Mouse (Mus musculus) liver, embryonic 12.5 days (tissue): Measurements from ENCODE around the gene Cep63. TPM values are rescaled to one million over a fixed set of nuclear protein-coding genes. Genes with fewer than 3 reads are reported as not detected.

ENCODE experiments used
- ATAC-seq: fragments of 200-750 bp; cut with Nextera tagmentation; 2 replicates; pipeline ENCODE4 v1.8.0; 2017; ENCODE audit warnings: moderate number of reproducible peaks, mild to moderate bottlenecking, moderate library complexity
- H3K27ac ChIP-seq: fragments of 300-500 bp; sonication (generic); 2 replicates; pipeline ENCODE4 v1.5.1; 2016; ENCODE audit warnings: mild to moderate bottlenecking
- H3K27me3 ChIP-seq: fragments of 300-500 bp; sonication (generic); replicated peaks from 2 replicates; pipeline ENCODE4 v1.6.1; 2016; ENCODE audit warnings: mild to moderate bottlenecking, moderate library complexity
- H3K36me3 ChIP-seq: fragments of 300-500 bp; sonication (generic); 2 replicates; pipeline ENCODE4 v1.6.1; 2016; ENCODE audit warnings: mild to moderate bottlenecking, moderate library complexity
- H3K4me1 ChIP-seq: fragments of 300-500 bp; sonication (generic); 2 replicates; pipeline ENCODE4 v1.6.1; 2016
- H3K4me2 ChIP-seq: fragments of 300-500 bp; sonication (generic); 2 replicates; pipeline ENCODE4 v1.6.1; 2016; ENCODE audit warnings: mild to moderate bottlenecking, moderate library complexity
- H3K4me3 ChIP-seq: fragments of 300-500 bp; sonication (generic); 2 replicates; pipeline ENCODE4 v1.5.1; 2016; ENCODE audit warnings: mild to moderate bottlenecking, moderate library complexity
- H3K9ac ChIP-seq: fragments of 300-500 bp; sonication (generic); 2 replicates; pipeline ENCODE4 v1.6.1; 2016; ENCODE audit warnings: mild to moderate bottlenecking, moderate library complexity
- H3K9me3 ChIP-seq: fragments of 300-500 bp; sonication (generic); replicated peaks from 2 replicates; pipeline ENCODE4 v1.6.1; 2016; ENCODE audit warnings: mild to moderate bottlenecking, moderate library complexity
- WGBS: fragments of 180-500 bp; shearing (Covaris S2); methylation state at CpG from one replicate; pipeline ENCODE4 v1.1.7; 2016; ENCODE audit not compliant: insufficient replicate concordance; 5-methylcytosine and 5-hydroxymethylcytosine counted together
- polyA plus RNA-seq: library from polyadenylated mRNA; unstranded; fragments of >200 nt; fragmentation: Nextera tagmentation; extraction: Ambion mirVana; gene quantifications from 2 replicates; pipeline ENCODE4 v1.2.1, GENCODE M21; 2016

The Cep63 gene
- polyA plus RNA-seq, 1 experiment from 2014 or later, result 33.6 TPM

- no peak for ATAC-seq
- Histone ChIP-seq H3K4me1 (no peaks in the 10 kb centered on the region), H3K27me3 (no peaks in the 10 kb centered on the region), H3K4me3 (no peak overlapping the region), H3K4me2 (no peak overlapping the region), H3K36me3 (peaks cover 48% of the 10 kb centered on the region), H3K9me3 (no peaks in the 10 kb centered on the region), H3K27ac (no peak overlapping the region), H3K9ac (no peak overlapping the region)
- WGBS, result 82% methylated on average over 2 of the region's 2 CpGs
Observed at GRCm38 (mm10) chr9:102601666-102602065, 24.7 kb downstream of the Cep63 start.

DNA sequence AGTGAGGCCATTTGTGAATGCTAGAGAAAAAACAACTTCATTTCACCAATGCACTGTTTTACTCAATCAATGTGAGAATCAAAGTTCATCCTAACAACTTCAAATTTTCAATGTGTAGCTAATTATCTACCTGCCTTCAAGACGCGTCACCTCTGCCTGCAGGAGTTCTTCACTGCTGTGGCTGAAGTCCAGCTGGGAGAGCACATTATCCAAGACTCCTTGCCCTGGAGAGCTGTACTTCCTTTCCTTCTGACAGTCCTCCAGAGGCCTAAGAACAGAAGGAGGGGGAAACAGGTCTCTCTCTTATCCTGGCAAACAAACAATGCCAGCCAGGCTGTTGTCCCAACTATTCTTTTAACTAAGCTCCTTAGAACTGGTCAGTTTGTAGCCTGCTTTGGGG lies 25.1 kb downstream of the Cep63 start:
- Histone ChIP-seq H3K4me3 (no peak overlapping the region), H3K9ac (no peak overlapping the region), H3K4me1 (no peaks in the 10 kb centered on the region), H3K36me3 (peaks cover 52% of the 10 kb centered on the region), H3K4me2 (no peak overlapping the region), H3K27ac (no peak overlapping the region), H3K27me3 (no peaks in the 10 kb centered on the region), H3K9me3 (no peaks in the 10 kb centered on the region)
- WGBS, result 88% methylated on average over 2 of the region's 2 CpGs
- no peak for ATAC-seq

- H3K27me3 ChIP-seq, result no peaks in the 10 kb centered on the region
- no peak overlapping the region for H3K27ac ChIP-seq
- H3K4me2 ChIP-seq, result no peak overlapping the region
- no peak for ATAC-seq
- no peak overlapping the region for H3K4me3 ChIP-seq
- peaks cover 70% of the 10 kb centered on the region for H3K36me3 ChIP-seq
- no peaks in the 10 kb centered on the region for H3K9me3 ChIP-seq
- H3K4me1 ChIP-seq, result no peaks in the 10 kb centered on the region
- WGBS, result 73% methylated on average over 8 of the region's 8 CpGs
- H3K9ac ChIP-seq, result no peak overlapping the region
Observed at GRCm38 (mm10) chr9:102595662-102596436, 30.5 kb downstream of the Cep63 start.

DNA sequence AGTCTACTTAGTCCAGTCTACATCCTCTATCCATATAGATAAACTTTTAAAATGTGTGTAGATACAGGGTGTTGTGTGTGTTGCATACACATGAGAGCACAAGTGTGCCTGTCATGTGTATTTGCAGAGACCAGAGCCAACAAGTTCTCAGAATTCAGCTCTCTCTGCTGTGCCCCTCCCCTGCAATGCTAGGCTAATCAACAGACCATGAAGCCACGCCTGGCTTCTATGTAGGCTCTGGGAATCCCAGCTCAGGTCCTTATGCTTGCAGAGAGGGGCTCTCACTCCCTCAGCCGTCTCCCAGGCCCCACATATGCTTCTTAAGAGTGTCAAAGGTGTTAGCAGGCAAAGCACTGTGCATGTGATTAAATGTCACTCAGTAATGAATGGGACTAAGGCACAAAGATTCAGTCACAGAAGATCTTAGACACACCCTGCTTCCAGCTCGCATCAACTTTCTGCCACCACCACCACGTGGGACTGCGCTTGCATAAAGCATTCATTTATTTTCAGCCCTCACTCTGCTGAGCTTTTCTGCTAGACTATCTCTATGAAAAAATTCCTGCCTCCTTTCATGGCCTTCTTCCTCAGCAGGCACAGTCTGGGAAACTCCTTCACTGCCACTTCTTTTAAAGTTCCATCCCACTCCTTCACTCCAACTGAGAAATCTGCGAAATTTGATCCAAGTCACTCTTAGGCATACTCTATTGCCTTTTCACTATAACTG lies 31.5 kb downstream of the Cep63 start:
- Histone ChIP-seq H3K9ac (no peak overlapping the region), H3K36me3 (peaks cover 67% of the 10 kb centered on the region), H3K9me3 (no peaks in the 10 kb centered on the region), H3K27ac (no peak overlapping the region), H3K4me3 (no peak overlapping the region), H3K4me2 (no peak overlapping the region), H3K4me1 (no peaks in the 10 kb centered on the region), H3K27me3 (no peaks in the 10 kb centered on the region)
- ATAC-seq, result no peak
- 68% methylated on average over 6 of the region's 6 CpGs for WGBS

GRCm38 (mm10) chr9:102587347-102587746 lies 39.0 kb downstream of the Cep63 start:
- 83% methylated on average over 5 of the region's 5 CpGs for WGBS

DNA sequence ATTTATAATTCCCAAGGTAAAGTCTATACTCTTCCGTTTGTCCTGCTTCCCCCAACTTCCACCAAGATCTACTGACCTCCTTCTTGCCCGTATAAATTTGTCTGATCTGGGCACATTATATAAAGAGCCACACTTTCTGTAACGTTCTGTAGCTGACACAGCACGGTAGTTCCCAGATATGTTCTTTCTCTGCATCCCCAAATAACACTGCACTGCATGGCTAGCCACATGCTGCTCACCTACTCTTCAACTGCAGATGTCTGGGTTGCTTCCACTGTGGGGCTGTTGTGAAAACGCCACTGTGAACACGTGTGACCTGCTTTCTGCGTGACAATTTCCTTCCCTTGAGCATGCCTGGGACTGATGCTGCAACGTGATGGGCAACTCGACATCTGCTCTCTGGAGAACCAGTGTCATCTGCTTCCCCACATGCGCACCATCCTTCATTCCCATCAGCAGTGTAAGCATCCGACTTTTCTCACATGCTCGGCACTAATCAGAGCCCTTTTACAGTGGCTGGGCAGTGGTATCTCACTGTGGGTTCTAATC lies 44.3 kb downstream of the Cep63 start:
- H3K9me3 ChIP-seq, result no peaks in the 10 kb centered on the region
- H3K4me3 ChIP-seq, result no peak overlapping the region
- ATAC-seq, result no peak
- H3K36me3 ChIP-seq, result peaks cover 25% of the 10 kb centered on the region
- H3K4me2 ChIP-seq, result no peak overlapping the region
- no peak overlapping the region for H3K9ac ChIP-seq
- H3K27me3 ChIP-seq, result no peaks in the 10 kb centered on the region
- WGBS, result 65% methylated on average over 12 of the region's 12 CpGs
- H3K4me1 ChIP-seq, result no peaks in the 10 kb centered on the region
- H3K27ac ChIP-seq, result no peak overlapping the region

More at GRCm38 (mm10) chr9:102587347-102587746, 39.0 kb downstream of the Cep63 start:
- Histone ChIP-seq H3K4me1 (no peaks in the 10 kb centered on the region), H3K27me3 (no peaks in the 10 kb centered on the region), H3K4me3 (no peak overlapping the region), H3K4me2 (no peak overlapping the region), H3K9ac (no peak overlapping the region), H3K36me3 (peaks cover 47% of the 10 kb centered on the region), H3K9me3 (no peaks in the 10 kb centered on the region), H3K27ac (no peak overlapping the region)
- ATAC-seq, result no peak

DNA sequence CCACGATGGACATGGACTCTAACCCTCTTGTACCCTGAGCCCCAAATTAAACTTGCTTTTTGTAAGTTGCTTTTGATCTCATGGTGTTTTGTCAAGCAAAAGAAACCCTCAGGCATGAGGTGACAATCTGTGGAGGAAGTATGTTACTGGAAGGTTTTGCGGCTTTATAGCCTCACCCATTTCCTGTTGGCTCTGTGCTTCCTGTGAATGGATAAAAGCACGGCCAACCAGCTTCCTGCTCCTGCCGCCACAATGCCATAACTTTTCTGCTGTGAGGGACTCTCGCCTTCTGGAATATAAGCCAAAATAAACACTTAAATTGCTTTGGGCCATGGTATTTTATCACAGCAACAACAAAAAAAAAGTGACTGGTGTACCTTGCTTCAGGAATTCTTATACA lies 48.9 kb downstream of the Cep63 start:
- no peaks in the 10 kb centered on the region for H3K36me3 ChIP-seq
- no peak overlapping the region for H3K9ac ChIP-seq
- no peak overlapping the region for H3K4me2 ChIP-seq
- no peaks in the 10 kb centered on the region for H3K27me3 ChIP-seq
- no peak overlapping the region for H3K4me3 ChIP-seq
- no peaks in the 10 kb centered on the region for H3K9me3 ChIP-seq
- no peak overlapping the region for H3K27ac ChIP-seq
- H3K4me1 ChIP-seq, result no peaks in the 10 kb centered on the region
- no peak for ATAC-seq
- WGBS, result 23% methylated on average over 5 of the region's 5 CpGs

DNA sequence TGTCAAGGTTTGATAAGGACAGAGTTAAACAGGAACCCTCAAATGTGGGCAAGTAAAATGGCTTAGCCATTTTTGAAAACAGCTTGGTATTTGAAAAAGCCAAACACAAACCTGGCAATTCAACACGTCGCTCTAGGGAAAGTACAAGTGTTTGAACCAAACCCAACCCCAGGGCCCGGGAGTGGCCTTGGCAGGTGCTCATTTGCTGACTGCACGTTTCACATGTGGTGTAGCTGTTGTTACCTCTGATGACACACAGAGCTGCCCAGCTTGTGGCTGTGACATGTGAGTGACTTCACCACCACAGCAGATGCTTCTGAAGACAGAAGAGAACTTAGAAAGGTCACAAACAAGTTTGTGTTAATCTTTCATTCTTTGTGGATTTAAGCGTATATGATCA lies 53.4 kb downstream of the Cep63 start:
- Histone ChIP-seq H3K9ac (no peak overlapping the region), H3K36me3 (no peaks in the 10 kb centered on the region), H3K9me3 (no peaks in the 10 kb centered on the region), H3K4me1 (no peaks in the 10 kb centered on the region), H3K4me3 (no peak overlapping the region), H3K27me3 (no peaks in the 10 kb centered on the region), H3K4me2 (no peak overlapping the region), H3K27ac (no peak overlapping the region)
- 73% methylated on average over 5 of the region's 5 CpGs for WGBS
- no peak for ATAC-seq

DNA sequence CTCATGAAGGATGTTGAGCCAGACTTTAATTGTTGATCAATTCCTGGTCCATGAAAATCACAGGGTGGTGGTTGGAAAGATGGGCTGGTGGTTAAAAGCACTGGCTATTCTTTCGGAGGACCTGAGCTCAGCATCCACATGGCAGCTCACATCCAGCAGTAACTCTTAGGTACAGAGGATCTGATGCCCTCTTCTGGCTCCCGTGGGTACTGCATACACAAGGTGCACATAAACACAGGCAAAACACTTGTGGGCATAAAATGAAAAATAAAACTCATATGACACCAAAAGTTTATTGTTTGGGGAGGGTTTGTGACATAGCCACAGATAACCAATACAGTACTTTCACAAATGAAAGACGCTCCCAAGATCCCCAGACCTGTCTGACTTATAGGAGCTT lies 67.9 kb downstream of the Cep63 start:
- Histone ChIP-seq H3K4me3 (no peak overlapping the region), H3K4me2 (no peak overlapping the region), H3K36me3 (no peaks in the 10 kb centered on the region), H3K4me1 (no peaks in the 10 kb centered on the region), H3K27ac (no peak overlapping the region), H3K9ac (no peak overlapping the region), H3K9me3 (peaks cover 8% of the 10 kb centered on the region; the same call in 1 of the 2 replicates), H3K27me3 (no peaks in the 10 kb centered on the region; the same call in 1 of the 2 replicates)
- ATAC-seq, result no peak
- WGBS, result 72% methylated on average over 3 of the region's 3 CpGs

DNA sequence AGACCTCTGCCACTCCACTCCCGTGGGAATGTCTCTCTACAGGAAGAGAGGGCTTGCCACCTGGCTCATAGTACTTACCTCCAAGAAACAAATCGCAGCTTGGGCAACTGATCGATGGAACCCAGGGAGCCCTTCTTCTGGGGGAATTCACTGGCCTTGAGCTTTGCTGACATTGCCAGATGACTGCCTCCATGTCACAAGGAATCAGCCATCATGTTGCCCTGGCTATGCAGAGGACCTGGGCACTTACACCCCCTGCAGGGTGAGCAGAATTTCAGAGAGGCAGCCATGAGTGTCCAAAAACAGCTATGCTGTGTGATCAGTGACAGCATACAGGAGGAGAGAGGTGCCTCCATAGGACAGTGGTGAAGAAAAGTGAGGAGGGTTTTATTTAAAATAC lies 72.6 kb downstream of the Cep63 start:
- Histone ChIP-seq H3K9me3 (peaks cover 6% of the 10 kb centered on the region; the same call in 1 of the 2 replicates), H3K4me1 (no peaks in the 10 kb centered on the region), H3K4me3 (no peak overlapping the region), H3K4me2 (no peak overlapping the region), H3K9ac (no peak overlapping the region), H3K27ac (no peak overlapping the region), H3K36me3 (no peaks in the 10 kb centered on the region), H3K27me3 (no peaks in the 10 kb centered on the region; the same call in 1 of the 2 replicates)
- ATAC-seq, result no peak
- WGBS, result 73% methylated on average over 3 of the region's 3 CpGs

DNA sequence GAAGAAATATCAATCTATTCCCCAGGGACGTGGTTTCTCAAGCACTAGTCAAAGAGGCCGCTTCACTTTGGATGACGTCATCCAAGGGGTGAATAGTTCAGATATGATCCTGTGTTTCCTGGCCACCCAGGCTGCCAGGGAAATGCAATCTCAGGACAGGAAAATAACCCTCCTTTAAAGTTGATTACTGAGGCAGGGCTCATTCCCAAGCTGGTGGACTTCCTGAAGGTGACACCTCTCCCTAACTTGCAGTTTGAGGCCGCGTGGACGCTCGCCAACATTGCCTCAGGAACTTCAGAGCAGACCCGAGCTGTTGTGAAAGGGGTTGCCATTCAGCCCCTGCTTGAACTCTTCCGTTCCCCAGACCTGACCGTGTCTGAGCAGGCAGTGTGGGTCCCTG lies 74.6 kb downstream of the Cep63 start:
- Histone ChIP-seq H3K4me1 (no peaks in the 10 kb centered on the region), H3K9ac (no peak overlapping the region), H3K4me2 (no peak overlapping the region), H3K36me3 (no peaks in the 10 kb centered on the region), H3K27ac (no peak overlapping the region), H3K9me3 (no peaks in the 10 kb centered on the region), H3K4me3 (no peak overlapping the region), H3K27me3 (peaks cover 15% of the 10 kb centered on the region)
- WGBS, result 49% methylated on average over 10 of the region's 10 CpGs
- no peak for ATAC-seq

GRCm38 (mm10) chr9:102549211-102549610 lies 77.1 kb downstream of the Cep63 start:
- H3K4me3 ChIP-seq, result no peak overlapping the region
- H3K4me1 ChIP-seq, result no peaks in the 10 kb centered on the region
- no peaks in the 10 kb centered on the region for H3K36me3 ChIP-seq
- H3K27ac ChIP-seq, result no peak overlapping the region
- H3K27me3 ChIP-seq, result peaks cover 39% of the 10 kb centered on the region
- 66% methylated on average over 8 of the region's 8 CpGs for WGBS
- no peak for ATAC-seq
- H3K9me3 ChIP-seq, result no peaks in the 10 kb centered on the region
- H3K4me2 ChIP-seq, result no peak overlapping the region
- H3K9ac ChIP-seq, result no peak overlapping the region
